Comparison of ENCODE assay signal across 9 mouse cellular contexts in genomic region chr2:180822476-180822875, GRCm38 (mm10). TPM values are rescaled to one million over a fixed set of nuclear protein-coding genes. Genes with fewer than 3 reads are reported as not detected.
DNase-seq lines count a peak whose midpoint lies in the region; ATAC-seq and TF ChIP-seq lines count a peak whose summit lies in the region.
"Had no signal": no experiment of that assay in that cellular context is flagged by ENCODE, and none has a peak within 500 bp of the region (broad histone marks: within the 10 kb centered on the region; RNA-seq: fewer than 3 reads in every experiment).

No protein-coding gene starts in this region.

- TF ChIP-seq EP300 in heart, postnatal 0 days (IDR thresholded peaks at IDR 0.05; ENCODE audit: low read depth) = no peak

- H3K9ac ChIP-seq in heart, postnatal 0 days (replicated peaks; ENCODE audit: low read depth, low read length) = no peak overlapping the region
- H3K9ac ChIP-seq: limb, embryonic 12.5 days had no signal

- H3K4me3 ChIP-seq in heart, postnatal 0 days (ENCODE audit: low read depth, low read length) = no peak overlapping the region
- H3K4me3 ChIP-seq: limb, embryonic 12.5 days had no signal

- no peak overlapping the region for H3K27ac ChIP-seq in heart, postnatal 0 days (ENCODE audit: low read depth)
- H3K27ac ChIP-seq: limb, embryonic 12.5 days had no signal

- H3K27me3 ChIP-seq in heart, postnatal 0 days (ENCODE audit: control insufficient read depth, insufficient read depth, low read length) = 0 out of 2 replicates have a peak, but pooled peaks cover 3% of the 10 kb centered on the region

- TF ChIP-seq CTCF in heart, postnatal 0 days (IDR thresholded peaks at IDR 0.05; ENCODE audit: low read depth) = peak; percentile 54

- ATAC-seq in heart, postnatal 0 days (ENCODE audit: insufficient read depth, low read depth) = peak; percentile 68; the same call in 1 of the 2 replicates

- no peaks in the 10 kb centered on the region for H3K4me1 ChIP-seq in heart, postnatal 0 days (ENCODE audit: control insufficient read depth, insufficient read depth)
- H3K4me1 ChIP-seq: limb, embryonic 12.5 days had no signal

- H3K9me3 ChIP-seq in heart, postnatal 0 days (replicated peaks; ENCODE audit: control insufficient read depth, low read length) = no peaks in the 10 kb centered on the region
- H3K9me3 ChIP-seq: limb, embryonic 12.5 days had no signal

- peak; percentile 16 for DNase-seq in kidney, adult 18-20 months
- no peak for DNase-seq in kidney, adult 11 months
- peak; percentile 78 for DNase-seq in adipocyte (ENCODE audit: low spot score)
- peak; percentile 51 for DNase-seq in embryo, embryonic 11 days
- DNase-seq in heart, postnatal 0 days (ENCODE audit: low spot score) = peak; percentile 36
- DNase-seq in layer of hippocampus, postnatal 36 days = peak; percentile 62
- peak; percentile 2 for DNase-seq in naive thymus-derived CD4-positive, alpha-beta T cell, adult 2 months (ENCODE audit: low read depth)
- no peak for DNase-seq in T-cell, adult 2 months (ENCODE audit: low spot score)

- no peak overlapping the region for H3K4me2 ChIP-seq in heart, postnatal 0 days (ENCODE audit: low read depth, low read length)
- H3K4me2 ChIP-seq: limb, embryonic 12.5 days had no signal

- WGBS in heart, postnatal 0 days = 28% methylated on average over 6 of the region's 6 CpGs

- no peaks in the 10 kb centered on the region for H3K36me3 ChIP-seq in heart, postnatal 0 days (replicated peaks; ENCODE audit: control insufficient read depth, insufficient read depth, low read length)
- H3K36me3 ChIP-seq: limb, embryonic 12.5 days had no signal

RNA-seq across cellular contexts. Expression of gene Bhlhe23, which starts 45.8 kb away (rescaled TPM):
- not detected in 2 replicates for total RNA-seq in heart, postnatal 0 days (2014; rRNA removed; ENCODE audit: low replicate concordance)
- not detected in 2 replicates for polyA plus RNA-seq in heart, postnatal 0 days (2015; fragmentation: Nextera tagmentation; extraction: Ambion mirVana)
- total RNA-seq in layer of hippocampus, postnatal 36 days (2021) = not detected
- polyA plus RNA-seq: limb, embryonic 12.5 days had no signal

Comparison
In these comparisons a context has a peak if more than half of its experiments do, and no peak if none do; other contexts are left out.
1. DNase-seq: peak in kidney, adult 18-20 months (single experiment), adipocyte (single experiment), embryo, embryonic 11 days (single experiment), heart, postnatal 0 days (single experiment), layer of hippocampus, postnatal 36 days (2 of 2) and naive thymus-derived CD4-positive, alpha-beta T cell, adult 2 months (single experiment); none in kidney, adult 11 months (single experiment) and T-cell, adult 2 months (single experiment).